Mouse (Mus musculus) forebrain, embryonic 11.5 days (tissue): ENCODE measurements around the gene Casp2. TPM values are rescaled to one million over a fixed set of nuclear protein-coding genes. Genes with fewer than 3 reads are reported as not detected.
A peak's percentile ranks its signal among the peaks of the same experiment; 100 is the strongest.

Experiments used
- ATAC-seq: fragments of 200-750 bp; cut with Nextera tagmentation; replicated peaks from 2 replicates; pipeline ENCODE4 v1.8.0; 2017; ENCODE audit warnings: moderate TSS enrichment; ENCODE audit not compliant: low FRiP score
- DNase-seq: peaks from one replicate; pipeline ENCODE4 v3.0.0-alpha.2; 2017; ENCODE audit warnings: low spot score
- H3K27ac ChIP-seq: fragments of 300-500 bp; sonication (generic); 2 replicates; pipeline ENCODE4 v1.5.1; 2014; ENCODE audit warnings: low read depth, low read length
- H3K27me3 ChIP-seq: fragments of 300-500 bp; sonication (generic); 2 replicates; pipeline ENCODE4 v1.6.1; 2014; ENCODE audit warnings: mild to moderate bottlenecking, low read length, mixed read lengths; ENCODE audit not compliant: control insufficient read depth, insufficient read depth
- H3K36me3 ChIP-seq: fragments of 300-500 bp; sonication (generic); 2 replicates; pipeline ENCODE4 v1.6.1; 2014; ENCODE audit warnings: mild to moderate bottlenecking, low read length, moderate library complexity, mixed read lengths; ENCODE audit not compliant: control insufficient read depth, insufficient read depth
- H3K4me1 ChIP-seq: fragments of 300-500 bp; sonication (generic); replicated peaks from 2 replicates; pipeline ENCODE4 v1.6.1; 2014; ENCODE audit warnings: low read length, mixed read lengths; ENCODE audit not compliant: control insufficient read depth, insufficient read depth
- H3K4me2 ChIP-seq: fragments of 300-500 bp; sonication (generic); 2 replicates; pipeline ENCODE4 v1.6.1; 2014; ENCODE audit warnings: low read depth, mild to moderate bottlenecking, low read length, moderate library complexity, mixed read lengths; ENCODE audit not compliant: severe bottlenecking
- H3K4me3 ChIP-seq: fragments of 300-500 bp; sonication (generic); 2 replicates; pipeline ENCODE4 v1.5.1; 2014; ENCODE audit warnings: low read depth, low read length
- H3K9ac ChIP-seq: fragments of 300-500 bp; sonication (generic); 2 replicates; pipeline ENCODE4 v1.6.1; 2014; ENCODE audit warnings: low read length
- H3K9me3 ChIP-seq: fragments of 300-500 bp; sonication (generic); 2 replicates; pipeline ENCODE4 v1.6.1; 2016; ENCODE audit warnings: low read length, mixed read lengths; ENCODE audit not compliant: control insufficient read depth
- WGBS: fragments of 180-500 bp; shearing (Covaris S2); extraction: QIAGEN DNeasy Blood & Tissue Kit; methylation state at CpG from one replicate; pipeline ENCODE4 v1.1.7; 2014; 5-methylcytosine and 5-hydroxymethylcytosine counted together
- polyA plus RNA-seq: library from polyadenylated mRNA; unstranded; fragments of >200 nt; fragmentation: Nextera tagmentation; extraction: Ambion mirVana; gene quantifications from 2 replicates; pipeline ENCODE4 v1.2.1, GENCODE M21; 2014

Gene Casp2
- 75.6 and 77.5 TPM in 2 replicates for polyA plus RNA-seq

DNA sequence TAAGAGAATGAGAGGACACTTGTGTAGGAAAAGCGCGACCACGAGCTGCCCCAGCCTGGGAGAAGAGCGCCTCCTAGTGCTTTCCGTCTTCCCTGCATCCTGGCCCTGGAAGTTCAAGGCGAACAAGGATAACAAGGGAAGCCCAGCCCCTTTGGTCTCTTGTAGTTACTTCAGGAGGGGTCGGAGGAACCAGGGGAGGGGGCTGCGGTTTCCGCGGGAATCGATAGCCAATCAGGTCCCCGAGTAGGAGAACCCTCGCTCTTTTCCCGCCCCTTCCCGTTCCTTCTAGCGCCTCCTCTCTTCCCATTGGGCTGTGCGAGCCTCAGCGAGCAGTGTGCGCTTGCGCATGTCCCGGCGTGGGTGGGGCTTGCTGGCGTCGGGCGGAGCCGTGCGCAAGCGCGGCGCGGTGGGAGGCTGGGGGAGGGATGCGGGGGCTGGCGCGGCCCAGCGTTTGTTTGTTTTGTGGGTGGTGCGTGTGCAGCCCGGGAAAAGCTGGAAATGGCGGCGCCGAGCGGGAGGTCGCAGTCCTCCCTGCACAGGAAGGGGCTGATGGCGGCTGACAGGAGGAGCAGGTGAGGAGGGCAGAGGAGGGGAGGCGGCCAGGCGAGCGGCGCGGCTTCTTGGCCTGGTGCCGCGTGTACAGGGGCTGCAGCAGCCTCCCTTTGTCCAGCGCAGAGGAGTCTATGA lies at the start of gene Casp2:
Gene Casp2, plus strand, starts transcription at position 360 of the 687 bp plus-strand sequence.
- no peaks in the 10 kb centered on the region for H3K27me3 ChIP-seq
- H3K9me3 ChIP-seq: no peaks in the 10 kb centered on the region
- WGBS: under 1% methylated on average over 48 of the region's 51 CpGs
- ATAC-seq (peak; percentile 99), DNase-seq (peak; percentile 99)
- peak within 1 kb of the TSS; percentile 75 for H3K4me2 ChIP-seq
- no peaks in the 10 kb centered on the region for H3K4me1 ChIP-seq
- peak within 1 kb of the TSS; percentile 71 for H3K27ac ChIP-seq
- peak within 1 kb of the TSS; percentile 84 for H3K4me3 ChIP-seq
- peak within 1 kb of the TSS; percentile 98 for H3K9ac ChIP-seq
- peaks cover 10% of the 10 kb centered on the region; the same call in 1 of the 2 replicates for H3K36me3 ChIP-seq

DNA sequence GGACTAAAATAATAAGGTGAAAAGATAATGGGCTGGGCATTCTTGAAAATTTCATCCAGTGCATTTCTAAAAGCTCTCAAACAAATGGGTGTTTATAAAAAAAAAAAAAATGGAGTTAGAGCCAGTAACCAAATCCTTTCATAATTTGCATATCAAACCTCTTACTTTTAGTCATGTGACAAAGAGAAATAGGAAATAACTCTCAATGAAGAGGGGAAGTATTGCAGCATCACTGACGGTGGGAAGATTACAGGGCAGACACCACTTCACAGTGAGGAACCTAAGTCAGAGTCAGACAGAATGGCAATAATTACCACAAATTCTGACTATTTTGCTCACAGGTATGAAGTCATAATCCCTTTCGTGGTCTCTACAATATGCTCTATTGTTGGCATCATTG lies 49.8 kb upstream of the Casp2 start, which contains the start of gene Tas2r144:
Gene Tas2r144, plus strand, starts transcription at position 301 of the 400 bp plus-strand sequence.
- DNase-seq (no peak), ATAC-seq (no peak)
- 84% methylated on average over 2 of the region's 2 CpGs for WGBS
- H3K27ac ChIP-seq: no peak within 1 kb of the TSS
- H3K9ac ChIP-seq: no peak within 1 kb of the TSS
- no peaks in the 10 kb centered on the region for H3K27me3 ChIP-seq
- H3K36me3 ChIP-seq: no peaks in the 10 kb centered on the region
- no peaks in the 10 kb centered on the region for H3K9me3 ChIP-seq
- no peaks in the 10 kb centered on the region for H3K4me1 ChIP-seq
- no peak within 1 kb of the TSS for H3K4me2 ChIP-seq
- no peak within 1 kb of the TSS for H3K4me3 ChIP-seq

DNA sequence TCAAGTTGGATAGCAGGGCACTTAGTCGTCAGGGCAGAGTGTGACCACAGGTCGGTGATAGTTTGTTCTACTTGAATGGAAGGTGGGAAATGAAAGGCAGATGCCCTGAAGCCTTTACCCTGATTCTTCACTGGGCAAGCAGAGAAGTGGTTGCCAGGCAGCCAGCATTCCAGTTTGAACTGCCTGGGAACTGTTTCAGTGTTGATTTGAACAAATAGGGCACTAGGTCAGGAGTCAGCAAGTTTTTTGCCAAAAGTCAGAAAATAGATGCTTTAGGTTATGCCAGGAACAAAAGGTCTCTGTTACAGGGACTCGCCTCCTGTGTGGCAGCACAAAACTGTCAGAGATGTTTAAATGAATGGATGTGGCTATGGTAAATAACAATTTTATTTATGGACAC lies 42.5 kb upstream of the Casp2 start:
- Histone ChIP-seq H3K9me3 (no peaks in the 10 kb centered on the region), H3K4me2 (no peak overlapping the region), H3K4me1 (no peaks in the 10 kb centered on the region), H3K27ac (no peak overlapping the region), H3K36me3 (no peaks in the 10 kb centered on the region), H3K27me3 (no peaks in the 10 kb centered on the region), H3K4me3 (no peak overlapping the region), H3K9ac (no peak overlapping the region)
- 72% methylated on average over 3 of the region's 3 CpGs for WGBS
- DNase-seq: no peak
- ATAC-seq: no peak

DNA sequence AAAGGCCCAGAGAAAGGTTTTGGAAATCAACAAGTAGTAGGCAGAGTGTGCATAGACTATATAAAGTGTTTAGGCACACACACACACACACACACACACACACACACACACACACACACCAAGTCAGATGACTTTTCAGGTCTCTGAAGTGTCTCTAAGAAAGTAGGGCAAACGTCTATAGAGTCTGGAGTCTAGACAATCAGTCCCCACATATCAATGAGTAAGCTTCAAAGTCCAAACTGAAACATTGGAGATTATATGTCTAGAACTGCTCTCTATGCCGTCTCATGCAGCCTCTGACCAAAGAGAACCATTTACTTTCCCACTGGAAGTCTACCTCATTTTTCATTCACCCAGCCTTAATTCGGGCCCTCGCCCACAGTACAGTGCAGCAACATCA lies 39.7 kb upstream of the Casp2 start:
- no peak overlapping the region for H3K27ac ChIP-seq
- DNase-seq (no peak), ATAC-seq (no peak)
- H3K36me3 ChIP-seq: no peaks in the 10 kb centered on the region
- H3K9ac ChIP-seq: no peak overlapping the region
- no peak overlapping the region for H3K4me3 ChIP-seq
- WGBS: 72% methylated on average over 4 of the region's 4 CpGs
- no peaks in the 10 kb centered on the region for H3K27me3 ChIP-seq
- no peaks in the 10 kb centered on the region for H3K9me3 ChIP-seq
- no peak overlapping the region for H3K4me2 ChIP-seq
- no peaks in the 10 kb centered on the region for H3K4me1 ChIP-seq

DNA sequence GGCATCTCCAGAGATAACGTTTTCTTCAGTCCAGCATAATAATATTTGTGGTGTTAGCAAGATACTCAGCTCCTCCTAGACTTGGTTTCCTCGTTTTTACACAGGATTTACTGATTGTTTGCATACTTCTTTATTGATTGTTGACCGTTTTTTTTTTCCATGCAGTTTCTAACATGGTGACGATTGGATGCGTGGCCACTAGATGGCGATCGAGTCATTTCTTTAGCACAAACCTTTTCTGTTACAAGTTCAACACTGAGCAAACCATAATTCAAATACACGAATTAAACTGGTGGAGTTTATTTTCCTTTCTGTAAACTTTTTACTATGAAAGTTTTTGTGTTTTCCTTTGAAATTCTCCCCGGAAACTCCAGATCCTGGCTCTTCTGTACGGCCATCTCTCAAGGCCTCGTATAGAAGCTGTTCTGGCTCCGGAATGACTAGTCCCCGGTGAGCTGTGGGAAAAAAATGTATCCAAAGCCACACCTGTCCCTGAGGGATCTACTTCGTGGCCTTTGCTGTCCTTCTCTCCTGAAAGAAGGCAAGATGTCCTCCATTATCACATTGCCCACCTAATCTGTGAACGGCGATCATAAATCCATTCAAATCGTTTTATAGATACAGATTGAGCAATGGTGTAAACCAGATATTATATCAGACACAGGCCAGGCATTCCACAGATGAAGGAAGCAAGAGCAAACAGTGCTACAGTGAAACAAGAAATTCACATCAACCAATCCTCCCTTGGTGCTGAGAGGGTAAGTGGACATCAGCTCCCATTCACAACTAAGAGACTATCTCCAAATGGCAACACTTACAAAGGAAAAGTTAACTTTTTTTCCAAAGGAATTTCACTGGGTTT lies 37.3 kb upstream of the Casp2 start:
- Histone ChIP-seq H3K4me1 (no peaks in the 10 kb centered on the region), H3K4me3 (no peak overlapping the region), H3K36me3 (no peaks in the 10 kb centered on the region), H3K9ac (no peak overlapping the region), H3K9me3 (no peaks in the 10 kb centered on the region), H3K4me2 (no peak overlapping the region), H3K27ac (no peak overlapping the region), H3K27me3 (no peaks in the 10 kb centered on the region)
- ATAC-seq (peak; percentile 53), DNase-seq (peak; percentile 78)
- WGBS: 35% methylated on average over 17 of the region's 17 CpGs

DNA sequence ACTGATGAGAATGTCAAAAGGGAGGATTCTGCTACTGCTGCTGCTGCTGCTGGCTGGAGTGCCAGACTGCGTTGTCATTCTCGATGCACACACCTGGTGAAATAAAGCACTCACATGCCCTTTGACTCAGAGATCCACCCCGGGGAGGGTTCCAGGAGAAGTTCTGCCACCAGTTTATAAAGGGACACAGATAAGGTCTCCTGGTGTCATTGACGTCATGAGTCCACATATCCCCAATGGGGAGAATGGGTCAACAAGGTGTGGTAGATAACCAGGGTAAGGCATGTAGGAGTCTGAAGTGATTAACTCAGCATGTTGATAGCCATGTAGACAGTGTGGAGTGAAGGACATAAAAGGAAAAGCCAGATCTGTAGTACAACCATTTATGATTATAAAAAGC lies 35.2 kb upstream of the Casp2 start:
- WGBS: 77% methylated on average over 4 of the region's 4 CpGs
- H3K27me3 ChIP-seq: no peaks in the 10 kb centered on the region
- no peak overlapping the region for H3K4me3 ChIP-seq
- H3K9me3 ChIP-seq: no peaks in the 10 kb centered on the region
- no peaks in the 10 kb centered on the region for H3K4me1 ChIP-seq
- no peak overlapping the region for H3K9ac ChIP-seq
- ATAC-seq: no peak
- no peak overlapping the region for H3K27ac ChIP-seq
- no peaks in the 10 kb centered on the region for H3K36me3 ChIP-seq
- no peak for DNase-seq
- H3K4me2 ChIP-seq: no peak overlapping the region

DNA sequence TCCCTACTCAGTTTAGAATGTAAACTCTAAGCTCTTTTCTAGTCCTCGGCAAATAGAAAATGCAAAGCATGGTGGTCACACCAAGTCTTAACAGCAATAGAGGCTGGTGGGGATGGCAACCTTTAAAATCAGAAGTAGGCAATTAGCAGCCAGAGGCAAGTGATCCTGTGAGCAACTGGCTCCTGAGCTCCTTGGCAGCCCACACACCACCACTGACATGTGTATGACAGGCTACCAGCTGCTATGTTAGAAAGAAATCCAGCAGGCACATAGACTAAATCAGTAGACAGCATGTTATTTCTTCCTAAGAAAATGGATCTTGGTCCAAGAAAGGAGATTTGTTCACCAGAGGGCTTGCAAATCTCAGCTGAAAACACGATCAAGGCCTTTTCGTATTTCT lies 33.6 kb upstream of the Casp2 start:
- no peaks in the 10 kb centered on the region for H3K27me3 ChIP-seq
- DNase-seq (no peak), ATAC-seq (no peak)
- H3K4me3 ChIP-seq: no peak overlapping the region
- no peak overlapping the region for H3K9ac ChIP-seq
- H3K9me3 ChIP-seq: no peaks in the 10 kb centered on the region
- H3K27ac ChIP-seq: no peak overlapping the region
- no peaks in the 10 kb centered on the region for H3K4me1 ChIP-seq
- no peaks in the 10 kb centered on the region for H3K36me3 ChIP-seq
- H3K4me2 ChIP-seq: no peak overlapping the region
- WGBS: 90% methylated on average over 3 of the region's 3 CpGs

DNA sequence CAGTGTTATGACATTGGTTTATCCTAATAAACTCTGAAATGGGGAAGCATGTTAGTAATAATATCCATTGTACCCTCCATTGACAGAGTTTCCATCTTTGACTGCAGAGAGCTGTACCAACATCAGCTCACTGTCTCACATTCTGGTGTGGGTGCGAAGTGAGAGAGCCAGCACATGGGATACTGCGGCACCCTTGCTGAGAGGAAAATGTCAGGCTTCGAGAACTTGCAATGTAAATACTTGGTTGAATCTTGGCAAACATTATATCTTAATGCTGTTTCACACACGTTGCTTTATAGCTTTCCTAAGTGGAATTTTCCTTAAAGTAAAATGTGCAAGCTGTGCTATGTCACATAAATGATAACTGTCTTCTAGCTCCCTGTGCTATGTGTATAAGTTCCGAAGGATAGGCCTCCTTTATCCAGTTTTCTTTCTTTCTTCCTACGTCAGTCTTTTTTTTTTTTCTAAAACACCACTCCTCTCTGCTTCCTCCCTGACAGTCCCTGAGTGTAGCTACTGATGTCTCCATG lies 27.4 kb upstream of the Casp2 start:
- no peaks in the 10 kb centered on the region for H3K27me3 ChIP-seq

More for the DNA sequence above, 27.4 kb upstream of the Casp2 start:
- no peaks in the 10 kb centered on the region for H3K4me1 ChIP-seq
- H3K4me3 ChIP-seq: no peak overlapping the region
- H3K9me3 ChIP-seq: no peaks in the 10 kb centered on the region
- no peak overlapping the region for H3K27ac ChIP-seq
- H3K4me2 ChIP-seq: no peak overlapping the region
- H3K36me3 ChIP-seq: no peaks in the 10 kb centered on the region
- H3K9ac ChIP-seq: no peak overlapping the region
- ATAC-seq (no peak), DNase-seq (no peak)
- 80% methylated on average over 6 of the region's 6 CpGs for WGBS
